In genomic region chr14:79768996-79769395, GRCm38 (mm10) we compare ENCODE assay signal across 7 mouse cellular contexts. TPM values are rescaled to one million over a fixed set of nuclear protein-coding genes. Genes with fewer than 3 reads are reported as not detected.
DNase-seq lines count a peak whose midpoint lies in the region; ATAC-seq and TF ChIP-seq lines count a peak whose summit lies in the region.

No protein-coding gene starts in this region.

- H3K4me2 ChIP-seq in lung, embryonic 15.5 days = peak overlapping the region; percentile 39; the same call in 1 of the 2 replicates
- H3K4me2 ChIP-seq in stomach, embryonic 15.5 days = peak overlapping the region; percentile 86
- no peak overlapping the region for H3K4me2 ChIP-seq in lung, postnatal 0 days (replicated peaks; ENCODE audit: low read depth, low read length)

- H3K4me1 ChIP-seq in lung, embryonic 15.5 days = peaks cover 33% of the 10 kb centered on the region
- no peaks in the 10 kb centered on the region for H3K4me1 ChIP-seq in lung, adult 2 months (ENCODE audit: control insufficient read depth, insufficient read depth, low read length)
- H3K4me1 ChIP-seq in stomach, embryonic 15.5 days = peaks cover 33% of the 10 kb centered on the region
- H3K4me1 ChIP-seq in lung, postnatal 0 days (ENCODE audit: insufficient read depth, low read depth, low read length) = peaks cover 11% of the 10 kb centered on the region; the same call in 1 of the 2 replicates

- no peak overlapping the region for H3K4me3 ChIP-seq in lung, embryonic 15.5 days
- H3K4me3 ChIP-seq in lung, adult 2 months (replicated peaks; ENCODE audit: extremely low read depth, low read depth, low read length) = no peak overlapping the region
- H3K4me3 ChIP-seq in stomach, embryonic 15.5 days (replicated peaks) = peak overlapping the region; percentile 35; the same call in 1 of the 2 replicates
- H3K4me3 ChIP-seq in lung, postnatal 0 days (ENCODE audit: low read depth, low read length) = no peak overlapping the region

- peaks cover 87% of the 10 kb centered on the region for H3K27me3 ChIP-seq in lung, embryonic 15.5 days
- H3K27me3 ChIP-seq in stomach, embryonic 15.5 days (replicated peaks) = peaks cover 72% of the 10 kb centered on the region
- peaks cover 65% of the 10 kb centered on the region for H3K27me3 ChIP-seq in lung, postnatal 0 days (replicated peaks; ENCODE audit: insufficient read depth, low read length)

- WGBS in lung, embryonic 15.5 days = 5% methylated on average over 30 of the region's 30 CpGs
- 8% methylated on average over 30 of the region's 30 CpGs for WGBS in lung, adult 2 months
- WGBS in stomach, embryonic 15.5 days = 5% methylated on average over 30 of the region's 30 CpGs
- 4% methylated on average over 28 of the region's 30 CpGs for WGBS in lung, postnatal 0 days

- no peak for ATAC-seq in lung, embryonic 15.5 days (ENCODE audit: borderline replicate concordance, extremely low read depth, low FRiP score, low TSS enrichment)
- ATAC-seq in stomach, embryonic 15.5 days (ENCODE audit: insufficient read depth, low FRiP score, low read depth) = no peak
- no peak for ATAC-seq in lung, postnatal 0 days

- no peak for TF ChIP-seq CTCF in lung, adult 2 months (IDR thresholded peaks at IDR 0.05; ENCODE audit: insufficient read depth, low read length)
- no peak for TF ChIP-seq CTCF in lung, postnatal 0 days (IDR thresholded peaks at IDR 0.05)

- no peak for TF ChIP-seq POLR2A in lung, adult 2 months (IDR thresholded peaks at IDR 0.05; ENCODE audit: borderline replicate concordance, extremely low read depth, low read depth, low read length)

- no peaks in the 10 kb centered on the region for H3K9me3 ChIP-seq in lung, embryonic 15.5 days
- no peaks in the 10 kb centered on the region for H3K9me3 ChIP-seq in stomach, embryonic 15.5 days
- no peaks in the 10 kb centered on the region for H3K9me3 ChIP-seq in lung, postnatal 0 days (ENCODE audit: low read length)

- DNase-seq in lung, adult 2 months = no peak
- DNase-seq in embryo, embryonic 10 days (ENCODE audit: low spot score) = peak; percentile 58
- DNase-seq in forelimb bud, embryonic 11.5 days (ENCODE audit: low read depth, low spot score) = peak; percentile 17
- peak; percentile 34 to 39 for DNase-seq in layer of hippocampus, postnatal 25 days (ENCODE audit: extremely low spot score in 1 of 2, low spot score in 1 of 2)
- no peak for DNase-seq in lung, postnatal 0 days (ENCODE audit: low spot score)

- H3K27ac ChIP-seq in lung, embryonic 15.5 days = no peak overlapping the region
- no peak overlapping the region for H3K27ac ChIP-seq in stomach, embryonic 15.5 days
- no peak overlapping the region for H3K27ac ChIP-seq in lung, postnatal 0 days (ENCODE audit: low read length)

- no peak for TF ChIP-seq EP300 in lung, postnatal 0 days (IDR thresholded peaks at IDR 0.05)

- no peaks in the 10 kb centered on the region for H3K36me3 ChIP-seq in lung, embryonic 15.5 days
- H3K36me3 ChIP-seq in stomach, embryonic 15.5 days = no peaks in the 10 kb centered on the region
- no peaks in the 10 kb centered on the region for H3K36me3 ChIP-seq in lung, postnatal 0 days (ENCODE audit: insufficient read depth, low read length)

- no peak overlapping the region for H3K9ac ChIP-seq in lung, embryonic 15.5 days
- no peak overlapping the region for H3K9ac ChIP-seq in stomach, embryonic 15.5 days
- H3K9ac ChIP-seq in lung, postnatal 0 days (replicated peaks; ENCODE audit: low read depth) = no peak overlapping the region

RNA-seq across cellular contexts. Expression of gene Pcdh8, which starts 2.1 kb away (rescaled TPM):
- 0.11 and 0.18 TPM in 2 replicates for polyA plus RNA-seq in lung, embryonic 15.5 days (2015; fragmentation: Nextera tagmentation; extraction: Ambion mirVana)
- polyA plus RNA-seq in lung, adult 2 months (2012; rRNA removed) = 0.08 TPM in 1 of 2 replicates, not detected in the other
- total RNA-seq in layer of hippocampus, postnatal 25 days (2021) = 10 to 100 TPM; 70.5 to 83.3 TPM
- polyA plus RNA-seq in stomach, embryonic 15.5 days (2015; fragmentation: Nextera tagmentation; extraction: Ambion mirVana) = 1.0 TPM in 2 replicates
- polyA plus RNA-seq in lung, postnatal 0 days (2015; fragmentation: Nextera tagmentation; extraction: Ambion mirVana) = not detected in 2 replicates

Comparison
In these comparisons a context has a peak if more than half of its experiments do, and no peak if none do; other contexts are left out.
1. DNase-seq: peak in embryo, embryonic 10 days (single experiment), forelimb bud, embryonic 11.5 days (single experiment) and layer of hippocampus, postnatal 25 days (2 of 2); none in lung, adult 2 months (single experiment) and lung, postnatal 0 days (single experiment).